Mouse (Mus musculus): ENCODE measurements around the gene Gm48552. TPM values are rescaled to one million over a fixed set of nuclear protein-coding genes. Genes with fewer than 3 reads are reported as not detected.

The Gm48552 gene
- polyA plus RNA-seq, 1 experiment from 2014 or later: 2.5 TPM

DNA sequence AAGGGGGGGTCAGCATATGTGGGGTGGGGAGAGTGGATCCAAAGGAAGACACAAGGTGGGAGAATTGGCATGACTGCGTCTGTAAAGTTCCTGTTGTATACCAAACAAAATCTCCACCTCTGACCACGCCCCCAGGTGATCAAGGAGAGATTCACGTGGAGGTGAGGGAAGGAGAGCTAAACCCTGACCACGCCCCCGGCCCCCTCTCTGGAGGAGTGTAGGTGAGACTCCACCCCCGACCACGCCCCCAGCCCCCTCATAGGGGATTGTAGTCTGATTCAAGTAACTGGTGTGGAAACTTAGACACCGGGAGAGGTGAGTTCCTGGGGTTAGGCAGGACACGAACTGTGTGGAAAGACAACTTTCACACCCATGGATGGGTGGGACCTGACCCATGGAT is 15.3 kb downstream of the Gm48552 start:
- H3K4me3 ChIP-seq: no peak overlapping the region
- 15% methylated on average over 9 of the region's 9 CpGs for WGBS

DNA sequence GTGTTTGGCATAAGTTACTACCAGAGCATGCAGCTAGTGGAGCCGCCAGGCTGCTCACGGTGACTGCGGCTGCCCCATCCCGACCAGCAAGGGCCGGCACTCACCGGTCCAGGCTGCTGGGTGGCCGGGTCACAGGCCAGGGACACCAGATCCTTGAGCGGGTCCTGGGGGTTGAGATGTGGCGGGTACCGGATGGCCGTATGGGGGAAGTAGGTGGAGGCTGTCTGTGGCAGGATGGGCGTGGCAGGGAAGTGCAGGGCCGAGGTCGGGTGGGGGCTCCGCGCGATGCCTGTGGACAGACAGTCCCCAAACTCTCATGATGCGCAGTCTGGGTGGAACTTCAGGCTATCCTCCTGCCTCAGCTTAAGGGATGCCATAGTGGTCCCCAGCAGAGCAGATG is 15.9 kb downstream of the Gm48552 start:
- Histone ChIP-seq H3K9me3 (no peaks in the 10 kb centered on the region), H3K36me3 (peaks cover 53% of the 10 kb centered on the region), H3K4me3 (no peak overlapping the region), H3K27me3 (peaks cover 24% of the 10 kb centered on the region), H3K4me1 (replicated peaks) (peaks cover 87% of the 10 kb centered on the region), H3K9ac (0 out of 2 replicates have a peak overlapping the region, but pooled peaks have one; percentile 26), H3K4me2 (no peak overlapping the region), H3K27ac (replicated peaks) (no peak overlapping the region; the same call in 1 of the 2 replicates)
- WGBS: 54% methylated on average over 17 of the region's 18 CpGs
- no peak for ATAC-seq (ENCODE audit: low read depth)

More for the DNA sequence above, 15.3 kb downstream of the Gm48552 start:
- no peak overlapping the region for H3K4me2 ChIP-seq
- H3K9ac ChIP-seq: no peak overlapping the region
- peak overlapping the region; percentile 95; the same call in 1 of the 2 replicates for H3K27ac ChIP-seq (replicated peaks)
- peaks cover 86% of the 10 kb centered on the region for H3K4me1 ChIP-seq (replicated peaks)
- ATAC-seq (ENCODE audit: low read depth): no peak
- peaks cover 59% of the 10 kb centered on the region for H3K36me3 ChIP-seq
- peaks cover 25% of the 10 kb centered on the region for H3K27me3 ChIP-seq
- no peaks in the 10 kb centered on the region for H3K9me3 ChIP-seq

DNA sequence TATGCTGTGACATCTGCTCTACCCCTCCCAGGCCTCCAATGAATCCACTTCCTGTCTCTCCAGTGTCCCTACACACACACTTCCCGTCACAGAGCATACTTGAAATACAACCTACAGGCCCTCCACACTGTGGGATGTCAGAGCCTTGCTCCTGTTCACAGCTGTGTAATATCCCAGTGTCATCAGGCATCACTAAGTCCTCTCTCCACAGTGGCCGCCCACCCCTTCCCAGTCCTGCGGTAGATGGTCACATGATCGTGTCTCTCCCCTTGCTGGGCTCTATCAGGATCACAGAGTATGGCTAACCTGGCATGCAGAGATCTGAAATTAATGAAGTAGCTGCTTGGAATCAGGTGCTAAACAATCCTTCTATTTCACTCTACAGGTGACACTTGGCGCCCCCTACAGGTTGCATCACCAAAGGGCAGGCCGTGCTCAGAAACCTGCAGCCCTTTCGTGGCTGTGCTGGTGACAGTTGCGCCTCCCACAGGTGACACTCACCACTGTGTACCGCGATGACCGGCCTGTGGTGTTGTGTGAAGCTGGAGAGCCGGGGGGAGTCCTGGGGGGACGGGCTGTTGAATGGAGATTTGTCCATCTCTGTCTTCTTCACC is 16.9 kb downstream of the Gm48552 start:
- WGBS: 42% methylated on average over 13 of the region's 13 CpGs
- H3K4me1 ChIP-seq (replicated peaks): peaks cover 87% of the 10 kb centered on the region
- H3K4me2 ChIP-seq: peak overlapping the region; percentile 49; the same call in 1 of the 2 replicates
- H3K27me3 ChIP-seq: peaks cover 22% of the 10 kb centered on the region
- H3K36me3 ChIP-seq: peaks cover 43% of the 10 kb centered on the region
- H3K9me3 ChIP-seq: no peaks in the 10 kb centered on the region
- no peak overlapping the region for H3K9ac ChIP-seq
- ATAC-seq (ENCODE audit: low read depth): no peak
- no peak overlapping the region for H3K4me3 ChIP-seq
- peak overlapping the region; percentile 67; the same call in 1 of the 2 replicates for H3K27ac ChIP-seq (replicated peaks)

DNA sequence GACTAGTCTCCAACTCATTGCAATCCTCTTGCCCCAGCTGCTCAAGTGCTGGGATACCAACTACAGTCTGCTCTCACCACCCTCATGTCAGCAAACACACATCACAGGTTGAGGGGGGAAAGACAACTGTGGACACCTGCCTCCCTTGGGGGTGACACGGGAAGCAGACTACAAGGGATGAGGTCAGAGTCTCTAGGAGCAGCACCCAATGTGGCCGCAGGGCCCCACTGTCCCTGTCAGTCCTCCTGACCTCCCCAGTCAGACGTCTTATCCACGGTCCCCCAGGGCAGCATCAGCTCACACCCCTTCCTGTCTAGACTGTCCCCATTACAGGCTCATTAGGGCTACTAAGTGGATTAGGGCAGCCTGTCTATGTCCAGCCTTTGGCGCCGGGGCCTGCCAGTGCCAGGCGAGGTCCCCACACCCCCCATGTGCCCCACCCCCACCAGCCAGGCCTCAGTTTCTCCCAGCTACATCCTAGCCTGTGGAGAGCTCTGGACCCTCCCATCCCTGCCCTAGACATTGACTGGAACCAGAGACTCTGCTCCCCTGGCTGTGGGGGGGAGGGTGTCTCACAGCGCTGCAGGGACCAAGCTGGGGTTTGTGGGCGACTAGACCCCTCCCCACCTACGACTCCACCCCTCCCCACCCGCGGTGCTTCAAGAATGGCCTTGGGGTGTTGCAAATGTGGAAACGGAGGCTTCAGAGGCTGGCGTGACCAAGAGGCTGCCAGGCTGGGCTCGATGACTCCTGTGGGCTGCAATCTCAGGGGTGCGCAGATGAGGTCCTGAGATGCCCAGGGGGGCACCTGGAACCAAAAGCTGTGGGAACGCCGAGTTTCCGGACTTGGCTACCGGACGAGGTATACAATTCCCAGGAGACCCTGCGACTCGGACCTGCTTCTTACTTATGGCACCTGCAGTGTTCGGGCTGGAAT is 18.0 kb downstream of the Gm48552 start:
- Histone ChIP-seq H3K27me3 (peaks cover 22% of the 10 kb centered on the region), H3K9ac (peak overlapping the region; percentile 61), H3K4me1 (replicated peaks) (peaks cover 87% of the 10 kb centered on the region), H3K27ac (replicated peaks) (peak overlapping the region; percentile 67), H3K4me2 (peak overlapping the region; percentile 49), H3K4me3 (peak overlapping the region; percentile 27), H3K9me3 (no peaks in the 10 kb centered on the region), H3K36me3 (peaks cover 42% of the 10 kb centered on the region)
- WGBS: 21% methylated on average over 24 of the region's 24 CpGs
- ATAC-seq (ENCODE audit: low read depth): no peak

DNA sequence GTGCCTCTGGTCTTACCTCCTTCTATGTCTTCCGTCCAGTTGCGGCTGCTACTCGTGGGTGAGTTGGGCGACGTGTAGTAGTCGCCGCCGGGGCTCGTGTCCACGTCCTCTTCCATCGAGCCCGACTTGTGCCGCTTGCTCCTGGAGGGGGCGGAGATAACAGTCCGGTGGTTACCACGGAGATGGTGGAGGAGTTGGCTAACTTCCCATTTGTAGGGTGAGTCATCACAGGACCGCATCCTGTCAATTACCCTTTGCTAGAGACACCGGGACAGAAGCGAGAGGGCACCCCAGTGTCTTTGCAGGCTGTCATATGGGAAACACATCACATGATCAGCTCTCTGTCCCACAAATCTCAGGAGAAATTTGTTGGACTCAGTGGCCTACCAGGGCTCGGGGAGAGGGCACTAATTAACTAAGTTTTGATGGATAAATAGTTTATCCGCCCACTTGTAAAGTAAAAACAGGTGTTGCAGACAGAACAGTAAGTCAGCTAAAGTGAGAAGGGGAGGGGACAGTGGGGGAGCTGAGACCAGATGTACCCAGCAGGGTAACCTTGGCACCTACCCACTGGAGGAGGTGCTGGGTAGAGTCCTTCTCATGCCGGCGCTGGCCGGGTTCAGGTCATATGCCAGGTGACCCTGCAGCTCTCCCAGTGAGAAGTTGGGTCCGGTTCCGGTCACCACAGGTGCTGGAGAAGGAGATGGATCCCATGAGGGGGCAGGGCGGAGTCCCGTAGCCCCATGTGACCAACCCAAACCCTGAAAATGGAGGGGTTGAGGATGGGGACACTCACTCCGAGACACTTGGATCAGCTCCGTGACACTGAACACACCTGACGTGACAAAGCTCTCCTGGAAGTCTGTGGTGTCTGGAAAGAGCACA is 19.0 kb downstream of the Gm48552 start:
- Histone ChIP-seq H3K4me3 (peak overlapping the region; percentile 27), H3K9ac (peak overlapping the region; percentile 61)

DNA sequence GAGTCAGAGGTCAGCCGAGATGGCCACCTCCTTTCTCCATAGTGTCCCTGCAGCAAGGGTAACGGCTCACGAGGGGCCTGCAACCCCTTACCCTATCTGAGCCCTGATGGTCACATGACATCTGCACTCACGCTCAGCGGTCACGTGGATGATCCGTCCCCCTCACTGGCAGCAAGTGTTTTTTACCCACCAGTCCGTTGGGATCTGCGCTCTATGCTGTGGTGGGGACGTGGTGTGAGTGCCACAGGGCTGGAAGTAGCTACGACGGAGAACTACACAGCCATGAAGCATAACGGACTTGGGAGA is 19.6 kb downstream of the Gm48552 start:
- Histone ChIP-seq H3K27ac (replicated peaks) (peak overlapping the region; percentile 67; the same call in 1 of the 2 replicates), H3K36me3 (peaks cover 49% of the 10 kb centered on the region), H3K27me3 (peaks cover 22% of the 10 kb centered on the region), H3K4me3 (no peak overlapping the region), H3K9ac (peak overlapping the region; percentile 38; the same call in 1 of the 2 replicates), H3K4me2 (peak overlapping the region; percentile 49; the same call in 1 of the 2 replicates), H3K9me3 (no peaks in the 10 kb centered on the region), H3K4me1 (replicated peaks) (peaks cover 87% of the 10 kb centered on the region)
- WGBS: 36% methylated on average over 13 of the region's 13 CpGs
- ATAC-seq (ENCODE audit: low read depth): no peak

More for the DNA sequence above, 19.0 kb downstream of the Gm48552 start:
- peaks cover 22% of the 10 kb centered on the region for H3K27me3 ChIP-seq
- no peak; the same call in 1 of the 2 replicates for ATAC-seq (ENCODE audit: low read depth)
- H3K27ac ChIP-seq (replicated peaks): peak overlapping the region; percentile 67
- H3K36me3 ChIP-seq: peaks cover 48% of the 10 kb centered on the region
- WGBS: 26% methylated on average over 31 of the region's 31 CpGs
- H3K9me3 ChIP-seq: no peaks in the 10 kb centered on the region
- peaks cover 87% of the 10 kb centered on the region for H3K4me1 ChIP-seq (replicated peaks)
- H3K4me2 ChIP-seq: peak overlapping the region; percentile 49

DNA sequence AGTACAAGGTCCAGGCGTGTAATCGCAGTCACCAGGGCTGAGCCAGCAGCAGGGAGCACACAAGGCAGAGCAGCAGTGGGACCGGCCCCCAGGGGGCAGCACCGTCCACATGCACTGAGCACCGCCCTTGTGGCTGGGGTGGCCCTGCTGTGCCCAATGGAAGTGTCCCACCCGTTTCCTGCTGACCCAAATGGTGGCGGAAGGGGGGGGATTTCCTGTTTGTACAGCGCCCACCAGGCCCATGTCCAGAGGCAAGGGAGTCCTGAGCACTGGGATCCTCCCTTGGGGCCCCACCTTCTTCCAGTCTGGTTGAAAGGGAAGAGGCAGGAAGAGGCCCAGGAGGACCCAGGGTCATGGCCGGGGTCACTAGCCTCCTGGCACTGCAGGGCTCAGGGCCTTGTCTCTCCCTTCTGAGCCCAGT is 20.1 kb downstream of the Gm48552 start:
- ATAC-seq (ENCODE audit: low read depth): peak; percentile 12; the same call in 1 of the 2 replicates

DNA sequence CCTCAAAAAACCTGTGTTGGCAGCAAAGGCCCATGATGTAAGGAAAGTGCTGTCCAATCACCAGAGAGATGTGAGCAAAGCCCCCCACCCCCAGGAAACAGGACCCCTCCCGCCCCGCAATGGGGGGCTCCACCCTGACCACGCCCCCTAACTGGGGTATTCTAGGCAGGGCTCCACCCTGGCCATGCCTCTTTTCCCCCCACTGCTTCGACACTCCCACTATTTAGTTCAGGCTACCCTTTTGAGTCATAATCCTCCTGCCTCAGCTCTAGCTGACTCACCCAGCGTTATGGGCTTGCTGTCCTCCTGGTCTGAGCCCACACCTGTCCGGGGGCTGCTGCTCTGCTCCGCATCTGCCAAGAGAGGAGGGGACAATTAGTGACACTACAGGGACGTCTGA is 20.5 kb downstream of the Gm48552 start:
- Histone ChIP-seq H3K4me3 (peak overlapping the region; percentile 1; the same call in 1 of the 2 replicates), H3K27ac (replicated peaks) (peak overlapping the region; percentile 61)
- 13% methylated on average over 8 of the region's 8 CpGs for WGBS

More for the DNA sequence above, 20.1 kb downstream of the Gm48552 start:
- Histone ChIP-seq H3K4me3 (no peak overlapping the region), H3K4me1 (replicated peaks) (peaks cover 87% of the 10 kb centered on the region), H3K9ac (no peak overlapping the region), H3K27ac (replicated peaks) (peak overlapping the region; percentile 61; the same call in 1 of the 2 replicates), H3K27me3 (peaks cover 22% of the 10 kb centered on the region), H3K9me3 (no peaks in the 10 kb centered on the region), H3K4me2 (peak overlapping the region; percentile 22; the same call in 1 of the 2 replicates), H3K36me3 (peaks cover 46% of the 10 kb centered on the region)
- 18% methylated on average over 9 of the region's 9 CpGs for WGBS

DNA sequence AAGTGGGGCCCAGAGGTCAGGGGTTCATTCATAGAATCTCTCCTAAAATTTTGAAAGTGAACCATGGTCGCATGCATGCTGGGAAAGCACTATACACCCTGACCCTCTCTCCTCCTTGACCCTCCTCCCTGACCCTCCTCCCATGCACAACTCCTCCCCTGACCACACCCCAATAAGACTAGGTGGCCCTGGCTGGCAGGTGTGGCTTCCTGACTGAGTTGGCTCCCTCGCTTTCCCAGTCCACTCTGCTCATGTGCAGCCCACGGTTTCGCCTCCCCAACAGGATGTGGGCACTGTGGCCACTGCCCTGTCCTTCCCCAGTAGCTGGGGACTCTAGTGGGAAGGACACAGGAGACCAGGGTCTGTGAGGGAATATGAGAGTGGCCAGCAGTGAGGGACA is 21.5 kb downstream of the Gm48552 start:
- Histone ChIP-seq H3K9me3 (no peaks in the 10 kb centered on the region), H3K4me3 (no peak overlapping the region), H3K27me3 (peaks cover 22% of the 10 kb centered on the region), H3K36me3 (peaks cover 40% of the 10 kb centered on the region), H3K4me1 (replicated peaks) (peaks cover 97% of the 10 kb centered on the region), H3K4me2 (peak overlapping the region; percentile 22; the same call in 1 of the 2 replicates), H3K27ac (replicated peaks) (peak overlapping the region; percentile 88), H3K9ac (peak overlapping the region; percentile 14)
- ATAC-seq (ENCODE audit: low read depth): no peak
- WGBS: 64% methylated on average over 4 of the region's 4 CpGs

More for the DNA sequence above, 20.5 kb downstream of the Gm48552 start:
- Histone ChIP-seq H3K9me3 (no peaks in the 10 kb centered on the region), H3K36me3 (peaks cover 42% of the 10 kb centered on the region), H3K4me1 (replicated peaks) (peaks cover 87% of the 10 kb centered on the region), H3K27me3 (peaks cover 22% of the 10 kb centered on the region), H3K4me2 (peak overlapping the region; percentile 22; the same call in 1 of the 2 replicates), H3K9ac (no peak overlapping the region; the same call in 1 of the 2 replicates)
- no peak for ATAC-seq (ENCODE audit: low read depth)

DNA sequence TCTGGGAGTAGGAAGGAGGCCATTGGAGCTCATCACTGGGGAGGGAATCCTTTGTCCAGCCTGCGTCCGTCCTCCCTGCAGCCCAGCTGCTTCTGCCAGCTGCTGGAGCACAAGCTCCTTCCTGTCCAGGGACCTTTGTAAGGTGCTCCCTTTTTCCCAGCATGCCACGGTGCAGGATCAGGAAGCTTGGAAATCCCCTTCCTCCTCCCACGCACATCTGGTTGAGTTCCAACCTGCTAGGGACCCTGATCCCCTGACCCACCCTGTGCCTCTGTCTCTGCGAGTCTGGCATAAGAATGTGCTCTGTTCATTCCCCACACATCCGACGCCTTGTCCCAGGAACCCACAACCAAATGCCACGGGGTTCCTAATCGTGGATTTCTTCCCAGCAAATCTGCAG is 22.2 kb downstream of the Gm48552 start:
- H3K27me3 ChIP-seq: peaks cover 22% of the 10 kb centered on the region
- WGBS: 68% methylated on average over 9 of the region's 9 CpGs
- H3K9ac ChIP-seq: peak overlapping the region; percentile 0; the same call in 1 of the 2 replicates
- peak overlapping the region; percentile 88 for H3K27ac ChIP-seq (replicated peaks)
- peaks cover 34% of the 10 kb centered on the region for H3K36me3 ChIP-seq
- peaks cover 100% of the 10 kb centered on the region for H3K4me1 ChIP-seq (replicated peaks)
- ATAC-seq (ENCODE audit: low read depth): no peak
- H3K4me2 ChIP-seq: peak overlapping the region; percentile 22; the same call in 1 of the 2 replicates
- H3K9me3 ChIP-seq: no peaks in the 10 kb centered on the region
- H3K4me3 ChIP-seq: no peak overlapping the region

Data from neural tube, embryonic 13.5 days (tissue).